Mouse (Mus musculus) testis, adult 2 months (tissue): ENCODE measurements around the gene Lrrc4. TPM values are rescaled to one million over a fixed set of nuclear protein-coding genes. Genes with fewer than 3 reads are reported as not detected.

Experiments used
- H3K27ac ChIP-seq: fragments of 200-500 bp; 2 replicates; pipeline ENCODE4 v1.5.1; 2012; ENCODE audit warnings: low read depth, low read length; ENCODE audit not compliant: control insufficient read depth, insufficient read depth
- H3K27me3 ChIP-seq: fragments of 200-500 bp; 2 replicates; pipeline ENCODE4 v1.6.1; 2012; ENCODE audit warnings: mild to moderate bottlenecking, low read length, moderate library complexity; ENCODE audit not compliant: control insufficient read depth, insufficient read depth
- H3K36me3 ChIP-seq: fragments of 200-500 bp; 2 replicates; pipeline ENCODE4 v1.6.1; 2012; ENCODE audit warnings: mild to moderate bottlenecking, low read length; ENCODE audit not compliant: control insufficient read depth, insufficient read depth
- H3K4me1 ChIP-seq: fragments of 200-500 bp; 2 replicates; pipeline ENCODE4 v1.6.1; 2012; ENCODE audit warnings: low read length; ENCODE audit not compliant: control insufficient read depth, insufficient read depth
- H3K4me3 ChIP-seq: fragments of 200-500 bp; 2 replicates; pipeline ENCODE4 v1.5.1; 2012; ENCODE audit warnings: low read depth, mild to moderate bottlenecking, low read length, moderate library complexity, mixed read lengths; ENCODE audit not compliant: control insufficient read depth
- CTCF ChIP-seq: fragments of 200-500 bp; IDR thresholded peaks from 2 replicates; pipeline ENCODE4 v1.5.1; 2012; ENCODE audit warnings: low read depth, mild to moderate bottlenecking, inconsistent platforms, low read length, moderate library complexity; ENCODE audit not compliant: control insufficient read depth, insufficient read depth, insufficient replicate concordance
- POLR2A ChIP-seq: fragments of 200-500 bp; IDR thresholded peaks from 2 replicates; pipeline ENCODE4 v1.6.1; 2012; ENCODE audit warnings: low read depth, mild to moderate bottlenecking, inconsistent platforms, low read length, moderate library complexity; ENCODE audit not compliant: control insufficient read depth
- polyA plus RNA-seq: library from polyadenylated mRNA; depleted of rRNA; stranded (reverse); fragments of >200 nt; gene quantifications from 2 replicates; pipeline ENCODE4 v1.2.3, GENCODE M21; 2012

The Lrrc4 gene
- polyA plus RNA-seq, 1 experiment: 3.0 TPM

DNA sequence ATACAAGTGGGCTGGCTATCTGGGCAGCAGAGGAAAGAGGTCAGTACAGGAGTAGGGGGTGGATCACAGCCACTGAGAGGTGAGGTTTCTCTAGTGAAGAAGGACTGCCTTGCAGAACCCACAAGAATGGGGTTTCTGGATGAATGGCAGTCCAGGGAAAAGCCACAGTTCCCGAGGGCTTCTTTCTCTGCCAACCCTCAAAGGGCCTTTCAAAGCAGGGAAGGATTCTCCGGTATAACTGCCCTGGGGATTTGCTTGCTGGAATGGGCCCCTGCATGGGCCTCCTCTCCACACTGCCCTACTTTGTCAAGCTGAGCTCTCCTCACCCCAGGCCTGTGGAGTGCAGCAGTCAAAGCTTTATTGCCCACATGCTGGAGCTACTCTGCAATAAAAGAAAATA lies 22.1 kb upstream of the Lrrc4 start:
- no peak for TF ChIP-seq CTCF
- no peak for TF ChIP-seq POLR2A
- H3K36me3 ChIP-seq: no peaks in the 10 kb centered on the region
- H3K27ac ChIP-seq: no peak overlapping the region
- H3K27me3 ChIP-seq: no peaks in the 10 kb centered on the region
- H3K4me3 ChIP-seq: no peak overlapping the region
- H3K4me1 ChIP-seq: no peaks in the 10 kb centered on the region

GRCm38 (mm10) chr6:28853164-28853563 lies 21.6 kb upstream of the Lrrc4 start:
- H3K27me3 ChIP-seq: no peaks in the 10 kb centered on the region
- no peaks in the 10 kb centered on the region for H3K36me3 ChIP-seq
- no peak overlapping the region for H3K4me3 ChIP-seq
- H3K4me1 ChIP-seq: no peaks in the 10 kb centered on the region
- H3K27ac ChIP-seq: no peak overlapping the region
- TF ChIP-seq CTCF: no peak
- TF ChIP-seq POLR2A: no peak

GRCm38 (mm10) chr6:28852342-28852741 lies 20.8 kb upstream of the Lrrc4 start:
- no peak for TF ChIP-seq CTCF
- no peak for TF ChIP-seq POLR2A
- Histone ChIP-seq H3K36me3 (no peaks in the 10 kb centered on the region), H3K27me3 (no peaks in the 10 kb centered on the region), H3K4me1 (0 out of 2 replicates have a peak, but pooled peaks cover 2% of the 10 kb centered on the region), H3K27ac (no peak overlapping the region), H3K4me3 (no peak overlapping the region)

DNA sequence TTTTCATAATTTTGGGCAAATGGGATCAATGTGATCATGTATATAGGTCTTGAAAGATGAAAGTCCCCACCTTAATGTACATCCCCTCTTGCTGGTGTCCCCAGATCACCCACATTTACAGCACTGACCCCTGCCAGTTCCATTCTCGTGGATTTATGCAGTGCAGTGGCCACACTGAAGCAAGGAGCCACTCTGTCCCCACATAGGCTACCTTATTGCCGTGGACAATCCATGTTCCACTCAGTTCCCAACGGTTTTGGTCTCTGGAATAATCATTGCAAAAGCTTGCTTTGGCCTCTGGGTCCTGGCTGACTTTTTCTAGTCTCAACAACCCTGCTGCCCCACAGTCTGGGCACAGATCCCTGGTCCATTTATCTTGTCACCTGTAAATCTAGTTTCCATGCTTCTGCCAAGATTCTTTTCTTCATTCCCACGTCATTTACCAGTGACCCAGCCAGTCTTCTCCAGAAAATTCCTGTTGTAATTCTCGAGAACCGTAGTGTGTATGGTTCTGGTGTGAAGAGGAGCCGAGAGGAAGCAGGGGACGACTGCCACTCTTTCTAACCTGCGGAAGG lies 18.9 kb upstream of the Lrrc4 start:
- Histone ChIP-seq H3K27ac (no peak overlapping the region), H3K4me3 (no peak overlapping the region), H3K4me1 (0 out of 2 replicates have a peak, but pooled peaks cover 2% of the 10 kb centered on the region), H3K36me3 (no peaks in the 10 kb centered on the region), H3K27me3 (no peaks in the 10 kb centered on the region)
- no peak for TF ChIP-seq POLR2A

DNA sequence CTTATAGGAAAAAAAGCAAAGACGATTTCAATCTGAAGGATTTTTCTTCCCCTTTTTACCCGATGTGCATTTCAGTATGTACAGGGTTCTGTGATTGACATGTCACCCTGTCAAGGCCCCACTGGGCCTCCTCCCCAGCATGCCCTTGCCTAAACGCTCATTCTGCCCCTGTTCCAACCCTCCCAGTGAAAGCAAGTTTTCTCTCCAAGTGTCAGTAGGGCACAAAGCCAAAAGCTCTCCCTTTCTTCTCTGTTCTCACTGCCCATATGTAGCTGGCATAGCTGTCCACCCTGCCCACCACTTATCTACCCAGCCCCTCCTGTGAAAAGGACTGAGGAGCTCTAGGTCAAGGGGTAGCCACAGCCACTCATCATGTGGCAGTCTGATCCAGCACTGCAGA lies 17.8 kb upstream of the Lrrc4 start:
- H3K4me1 ChIP-seq: 0 out of 2 replicates have a peak, but pooled peaks cover 2% of the 10 kb centered on the region
- no peak overlapping the region for H3K27ac ChIP-seq
- no peaks in the 10 kb centered on the region for H3K36me3 ChIP-seq
- TF ChIP-seq POLR2A (no peak), CTCF (no peak)
- H3K27me3 ChIP-seq: no peaks in the 10 kb centered on the region
- no peak overlapping the region for H3K4me3 ChIP-seq

- Histone ChIP-seq H3K4me1 (0 out of 2 replicates have a peak, but pooled peaks cover 2% of the 10 kb centered on the region), H3K4me3 (no peak overlapping the region), H3K36me3 (no peaks in the 10 kb centered on the region), H3K27me3 (no peaks in the 10 kb centered on the region), H3K27ac (no peak overlapping the region)
- TF ChIP-seq CTCF: no peak
- TF ChIP-seq POLR2A: no peak
Measured at GRCm38 (mm10) chr6:28848891-28849290, 17.3 kb upstream of the Lrrc4 start.

GRCm38 (mm10) chr6:28848285-28848794 lies 16.8 kb upstream of the Lrrc4 start:
- Histone ChIP-seq H3K27ac (no peak overlapping the region), H3K4me1 (0 out of 2 replicates have a peak, but pooled peaks cover 2% of the 10 kb centered on the region)

More at GRCm38 (mm10) chr6:28848285-28848794, 16.8 kb upstream of the Lrrc4 start:
- no peak for TF ChIP-seq CTCF
- TF ChIP-seq POLR2A: no peak
- Histone ChIP-seq H3K36me3 (no peaks in the 10 kb centered on the region), H3K27me3 (no peaks in the 10 kb centered on the region), H3K4me3 (no peak overlapping the region)
